Mouse (Mus musculus) cortical plate, adult 2 months (tissue): ENCODE measurements around the gene Ninl.

Experiments used
- CTCF ChIP-seq: fragments of 200-500 bp; IDR thresholded peaks from 2 replicates; pipeline ENCODE4 v1.5.1; 2011; ENCODE audit warnings: mild to moderate bottlenecking, control low read depth, low read length; ENCODE audit not compliant: insufficient read depth; ENCODE audit errors: extremely low read depth
- POLR2A ChIP-seq: fragments of 200-500 bp; IDR thresholded peaks from 2 replicates; pipeline ENCODE4 v1.6.1; 2011; ENCODE audit warnings: mild to moderate bottlenecking, low read length, control low read depth; ENCODE audit not compliant: insufficient read depth; ENCODE audit errors: extremely low read depth

DNA sequence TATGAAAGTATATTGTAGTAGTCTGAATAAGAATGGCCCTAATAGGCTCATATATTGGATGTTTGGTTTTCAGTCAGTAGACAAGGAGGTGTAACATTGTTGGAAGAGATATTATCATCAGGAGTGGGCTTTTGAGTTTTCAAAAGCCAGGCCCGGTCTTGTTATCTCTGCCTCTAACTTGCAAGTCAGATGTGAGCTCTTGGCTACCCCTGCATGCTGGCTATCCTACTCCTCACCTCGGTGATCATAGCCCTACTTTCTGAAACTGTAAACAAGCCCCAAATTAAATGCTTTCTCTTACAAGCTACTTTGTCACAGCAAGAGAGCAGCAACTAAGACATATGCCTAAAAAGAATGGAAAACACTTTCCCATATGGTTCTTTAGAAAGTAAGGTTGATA is 2.5 kb downstream of the Ninl start:
- TF ChIP-seq POLR2A (no peak), CTCF (no peak)
